Mouse (Mus musculus) stomach, embryonic 15.5 days (tissue): ENCODE data around the gene Ostm1. TPM values are rescaled to one million over a fixed set of nuclear protein-coding genes. Genes with fewer than 3 reads are reported as not detected.

Experiments
- ATAC-seq: fragments of 200-750 bp; cut with Nextera tagmentation; 2 replicates; pipeline ENCODE4 v1.8.0; 2017; ENCODE audit warnings: low read depth, moderate number of reproducible peaks, moderate TSS enrichment; ENCODE audit not compliant: insufficient read depth, low FRiP score
- H3K27ac ChIP-seq: fragments of 300-500 bp; sonication (generic); 2 replicates; pipeline ENCODE4 v1.5.1; 2015; ENCODE audit warnings: mild to moderate bottlenecking, inconsistent platforms
- H3K27me3 ChIP-seq: fragments of 300-500 bp; sonication (generic); replicated peaks from 2 replicates; pipeline ENCODE4 v1.6.1; 2015; ENCODE audit warnings: inconsistent platforms
- H3K36me3 ChIP-seq: fragments of 300-500 bp; sonication (generic); 2 replicates; pipeline ENCODE4 v1.6.1; 2015; ENCODE audit warnings: inconsistent platforms
- H3K4me1 ChIP-seq: fragments of 300-500 bp; sonication (generic); 2 replicates; pipeline ENCODE4 v1.6.1; 2015; ENCODE audit warnings: inconsistent platforms
- H3K4me2 ChIP-seq: fragments of 300-500 bp; sonication (generic); 2 replicates; pipeline ENCODE4 v1.6.1; 2015; ENCODE audit warnings: mild to moderate bottlenecking, inconsistent platforms
- H3K4me3 ChIP-seq: fragments of 300-500 bp; sonication (generic); replicated peaks from 2 replicates; pipeline ENCODE4 v1.5.1; 2015; ENCODE audit warnings: inconsistent platforms
- H3K9ac ChIP-seq: fragments of 300-500 bp; sonication (generic); 2 replicates; pipeline ENCODE4 v1.6.1; 2015; ENCODE audit warnings: inconsistent platforms
- H3K9me3 ChIP-seq: fragments of 300-500 bp; sonication (generic); 2 replicates; pipeline ENCODE4 v1.6.1; 2016; ENCODE audit warnings: inconsistent platforms
- WGBS: fragments of 180-500 bp; shearing (Covaris S2); methylation state at CpG from one replicate; pipeline ENCODE4 v1.1.7; 2015; 5-methylcytosine and 5-hydroxymethylcytosine counted together
- polyA plus RNA-seq: library from polyadenylated mRNA; unstranded; fragments of >200 nt; fragmentation: Nextera tagmentation; extraction: Ambion mirVana; gene quantifications from 2 replicates; pipeline ENCODE4 v1.2.1, GENCODE M21; 2015

Gene Ostm1
- polyA plus RNA-seq, 1 experiment from 2014 or later, result 13.0 TPM

DNA sequence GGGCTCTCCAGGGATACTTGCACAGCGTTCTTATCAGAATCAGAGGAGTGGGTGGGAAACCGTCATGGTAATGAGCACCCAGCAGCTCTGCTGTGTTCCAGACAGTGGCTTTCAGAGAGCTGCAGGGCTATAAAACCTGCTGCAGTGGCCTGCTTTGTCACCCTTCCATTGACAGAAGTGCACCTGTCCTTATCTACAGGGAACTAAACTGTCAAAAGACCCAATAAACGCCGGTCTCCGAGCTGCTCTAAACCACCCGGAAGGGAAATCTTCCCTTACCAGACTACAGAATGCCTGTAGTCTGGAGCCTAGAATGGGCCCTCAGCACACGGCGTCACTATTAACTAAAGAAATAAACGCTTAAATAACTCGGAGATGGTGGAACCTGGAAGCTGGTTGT, 168.2 kb downstream of the Ostm1 start:
- no peak for ATAC-seq
- H3K4me2 ChIP-seq, result no peak overlapping the region
- no peaks in the 10 kb centered on the region for H3K27me3 ChIP-seq
- H3K9me3 ChIP-seq, result no peaks in the 10 kb centered on the region
- no peaks in the 10 kb centered on the region for H3K4me1 ChIP-seq
- no peak overlapping the region for H3K4me3 ChIP-seq
- H3K27ac ChIP-seq, result no peak overlapping the region
- no peak overlapping the region for H3K9ac ChIP-seq
- WGBS, result 55% methylated on average over 10 of the region's 10 CpGs
- no peaks in the 10 kb centered on the region for H3K36me3 ChIP-seq

Other genes starting within 250 kb of the Ostm1 start
- gene Afg1l, start 105.3 kb upstream of the Ostm1 start, polyA plus RNA-seq, result 8.9 and 9.5 TPM in 2 replicates
- 372 and 389 TPM in 2 replicates for gene Snx3, start 81.8 kb upstream of the Ostm1 start, polyA plus RNA-seq
- 0.14 TPM in 1 of 2 replicates, not detected in the other for gene Nr2e1, start 190 bp upstream of the Ostm1 start, polyA plus RNA-seq
- 24.3 and 27.3 TPM in 2 replicates for gene Sec63, start 177.7 kb downstream of the Ostm1 start, polyA plus RNA-seq